Comparison of ENCODE assay signal across 10 mouse cellular contexts in genomic region chr4:45654019-45654803, GRCm38 (mm10).
DNase-seq lines count a peak whose midpoint lies in the region; ATAC-seq and TF ChIP-seq lines count a peak whose summit lies in the region.
"Had no signal": no experiment of that assay in that cellular context is flagged by ENCODE, and none has a peak within 500 bp of the region (broad histone marks: within the 10 kb centered on the region; RNA-seq: fewer than 3 reads in every experiment).

No protein-coding gene starts in this region.

- peak overlapping the region; percentile 22 for H3K4me3 ChIP-seq in forebrain, embryonic 16.5 days (replicated peaks; ENCODE audit: low read length)
- H3K4me3 ChIP-seq in cerebellum, adult 2 months (replicated peaks; ENCODE audit: insufficient read depth, low read depth, low read length), result no peak overlapping the region
- H3K4me3 ChIP-seq: liver, embryonic 13.5 days had no signal

- H3K9ac ChIP-seq in forebrain, embryonic 16.5 days (replicated peaks; ENCODE audit: low read depth, low read length), result peak overlapping the region; percentile 15; the same call in 1 of the 2 replicates
- H3K9ac ChIP-seq: liver, embryonic 13.5 days had no signal

- TF ChIP-seq POLR2A in cerebellum, adult 2 months (IDR thresholded peaks at IDR 0.05; ENCODE audit: borderline replicate concordance, insufficient read depth, low read length), result no peak

- no peak for TF ChIP-seq CTCF in cerebellum, adult 2 months (IDR thresholded peaks at IDR 0.05; ENCODE audit: borderline replicate concordance, insufficient read depth, low read depth, low read length)

- H3K9me3 ChIP-seq in forebrain, embryonic 16.5 days (ENCODE audit: control insufficient read depth, low read length), result no peaks in the 10 kb centered on the region
- H3K9me3 ChIP-seq: liver, embryonic 13.5 days had no signal

- peak overlapping the region; percentile 84 for H3K27ac ChIP-seq in forebrain, embryonic 16.5 days (ENCODE audit: low read length)
- H3K27ac ChIP-seq in cerebellum, adult 2 months (ENCODE audit: insufficient read depth, low read length), result no peak overlapping the region
- H3K27ac ChIP-seq: liver, embryonic 13.5 days had no signal

- ATAC-seq in forebrain, embryonic 16.5 days, result peak; percentile 87
- ATAC-seq in monocyte, adult 5-6 weeks (replicated peaks; ENCODE audit: insufficient number of reproducible peaks, low FRiP score, low TSS enrichment, poor library complexity, severe bottlenecking), result no peak

- DNase-seq in lung, postnatal 10 days, result peak; percentile 32
- no peak for DNase-seq in lung, adult 18-20 months
- peak; percentile 47 for DNase-seq in mesoderm, embryonic 11.5 days (ENCODE audit: low read depth, low spot score)
- peak; percentile 7 to 32 for DNase-seq in thymus, postnatal 36 days
- DNase-seq in urinary bladder, postnatal 25 days (ENCODE audit: low spot score), result no peak
- no peak for DNase-seq in cerebellum, adult 2 months
- DNase-seq: adrenal gland, postnatal 36 days; liver, embryonic 13.5 days had no signal

- WGBS in forebrain, embryonic 16.5 days, result 3% methylated on average over 14 of the region's 14 CpGs
- WGBS in cerebellum, adult 2 months, result 38% methylated on average over 14 of the region's 14 CpGs

- H3K4me2 ChIP-seq in forebrain, embryonic 16.5 days (ENCODE audit: low read length), result peak overlapping the region; percentile 43
- H3K4me2 ChIP-seq: liver, embryonic 13.5 days had no signal

- H3K27me3 ChIP-seq in forebrain, embryonic 16.5 days (replicated peaks; ENCODE audit: control insufficient read depth, insufficient read depth, low read length), result no peaks in the 10 kb centered on the region
- H3K27me3 ChIP-seq in cerebellum, adult 2 months (ENCODE audit: control insufficient read depth, insufficient read depth, low read length), result no peaks in the 10 kb centered on the region; the same call in 1 of the 2 replicates
- H3K27me3 ChIP-seq: liver, embryonic 13.5 days had no signal

- H3K36me3 ChIP-seq in forebrain, embryonic 16.5 days (ENCODE audit: control insufficient read depth, insufficient read depth), result no peaks in the 10 kb centered on the region
- H3K36me3 ChIP-seq: liver, embryonic 13.5 days had no signal

- peaks cover 22% of the 10 kb centered on the region for H3K4me1 ChIP-seq in forebrain, embryonic 16.5 days (replicated peaks; ENCODE audit: control insufficient read depth, insufficient read depth, low read length)
- no peaks in the 10 kb centered on the region for H3K4me1 ChIP-seq in cerebellum, adult 2 months (ENCODE audit: control insufficient read depth, insufficient read depth, low read length)

Comparison
In these comparisons a context has a peak if more than half of its experiments do, and no peak if none do; other contexts are left out.
1. DNase-seq: peak in lung, postnatal 10 days (single experiment), mesoderm, embryonic 11.5 days (single experiment) and thymus, postnatal 36 days (2 of 2); none in lung, adult 18-20 months (0 of 2), urinary bladder, postnatal 25 days (single experiment) and cerebellum, adult 2 months (0 of 2).